Mouse (Mus musculus): ENCODE results near the gene Pum2.

Gene Pum2

GRCm38 (mm10) chr12:8793410-8794051 lies 119.6 kb downstream of the Pum2 start:
- no peak for DNase-seq (ENCODE audit: extremely low read depth, low read depth)

- no peak for DNase-seq (ENCODE audit: extremely low read depth, low read depth)
Measured at GRCm38 (mm10) chr12:8797936-8798335, 124.0 kb downstream of the Pum2 start.

GRCm38 (mm10) chr12:8798486-8799020 lies 124.6 kb downstream of the Pum2 start:
- no peak for DNase-seq (ENCODE audit: extremely low read depth, low read depth)
